Mouse (Mus musculus) liver, embryonic 14.5 days (tissue): ENCODE measurements around the gene Gm11639. TPM values are rescaled to one million over a fixed set of nuclear protein-coding genes. Genes with fewer than 3 reads are reported as not detected.

Experiments
- ATAC-seq: fragments of 200-750 bp; cut with Nextera tagmentation; 2 replicates; pipeline ENCODE4 v1.8.0; 2017; ENCODE audit warnings: moderate number of reproducible peaks, mild to moderate bottlenecking, moderate library complexity; ENCODE audit not compliant: insufficient read depth
- DNase-seq, 3 experiments: peaks; one replicate each; pipeline ENCODE4 v3.0.0-alpha.2; 2012 to 2013; ENCODE audit warnings: low read depth in 3 of 3, low spot score in 3 of 3
- H3K27ac ChIP-seq: fragments of 300-500 bp; sonication (generic); 2 replicates; pipeline ENCODE4 v1.5.1; 2014; ENCODE audit warnings: moderate library complexity, mild to moderate bottlenecking, control low read depth, inconsistent platforms
- H3K27me3 ChIP-seq: fragments of 300-500 bp; sonication (generic); 2 replicates; pipeline ENCODE4 v1.6.1; 2014; ENCODE audit warnings: mild to moderate bottlenecking, low read length, moderate library complexity; ENCODE audit not compliant: control insufficient read depth, insufficient read depth
- H3K36me3 ChIP-seq: fragments of 300-500 bp; sonication (generic); replicated peaks from 2 replicates; pipeline ENCODE4 v1.6.1; 2014; ENCODE audit warnings: low read depth; ENCODE audit not compliant: control insufficient read depth, insufficient read depth
- H3K4me1 ChIP-seq, 2 experiments: fragments of 200-500 bp in 1 of 2; fragments of 300-500 bp in 1 of 2; sonication (generic) in 1 of 2; replicated peaks; 2 replicates each; pipeline ENCODE4 v1.6.1; 2012 to 2014; ENCODE audit warnings: antibody characterized with exemption in 1 of 2, inconsistent platforms in 1 of 2, low read length in 1 of 2; ENCODE audit not compliant: control insufficient read depth in 2 of 2, insufficient read depth in 2 of 2
- H3K4me2 ChIP-seq: fragments of 300-500 bp; sonication (generic); 2 replicates; pipeline ENCODE4 v1.6.1; 2014; ENCODE audit warnings: low read depth, mild to moderate bottlenecking, control low read depth, moderate library complexity
- H3K4me3 ChIP-seq, 2 experiments: fragments of 200-500 bp in 1 of 2; fragments of 300-500 bp in 1 of 2; sonication (generic) in 1 of 2; 2 replicates each; pipeline ENCODE4 v1.5.1; 2012 to 2014; ENCODE audit warnings: low read depth in 2 of 2, low read length in 2 of 2, mild to moderate bottlenecking in 2 of 2, control low read depth in 1 of 2, inconsistent platforms in 1 of 2, moderate library complexity in 1 of 2; ENCODE audit not compliant: insufficient read depth in 1 of 2
- H3K9ac ChIP-seq: fragments of 300-500 bp; sonication (generic); replicated peaks from 2 replicates; pipeline ENCODE4 v1.6.1; 2014; ENCODE audit warnings: mild to moderate bottlenecking, control low read depth, moderate library complexity
- H3K9me3 ChIP-seq: fragments of 300-500 bp; sonication (generic); 2 replicates; pipeline ENCODE4 v1.6.1; 2016; ENCODE audit warnings: low read length, mixed read lengths; ENCODE audit not compliant: control insufficient read depth
- CTCF ChIP-seq: IDR thresholded peaks from 2 replicates; pipeline ENCODE4 v1.5.1; 2016; ENCODE audit warnings: antibody characterized with exemption, low read depth, control low read depth
- EP300 ChIP-seq: IDR thresholded peaks from 2 replicates; pipeline ENCODE4 v1.6.1; 2016; ENCODE audit warnings: antibody characterized with exemption, low read depth
- WGBS: fragments of 180-500 bp; shearing (Covaris S2); extraction: QIAGEN DNeasy Blood & Tissue Kit; methylation state at CpG from one replicate; pipeline ENCODE4 v1.1.7; 2014; ENCODE audit not compliant: insufficient replicate concordance; 5-methylcytosine and 5-hydroxymethylcytosine counted together
- polyA plus RNA-seq, 2 experiments: library from polyadenylated mRNA; depleted of rRNA in 1 of 2; stranded (reverse) in 1 of 2; unstranded in 1 of 2; fragments of >200 nt; fragmentation: Nextera tagmentation in 1 of 2; extraction: Ambion mirVana in 1 of 2; gene quantifications; 2 replicates each; pipeline versions ENCODE4 v1.2.1 to v1.2.3; 2012 to 2014

Gm11639 gene
- polyA plus RNA-seq, 2 experiments, result 0.02 to 0.06 TPM

- Histone ChIP-seq H3K36me3 (no peaks in the 10 kb centered on the region), H3K9me3 (no peaks in the 10 kb centered on the region), H3K4me3 (no peak overlapping the region), H3K9ac (no peak overlapping the region), H3K4me2 (no peak overlapping the region), H3K4me1 (no peaks in the 10 kb centered on the region), H3K27me3 (no peaks in the 10 kb centered on the region), H3K27ac (no peak overlapping the region)
- TF ChIP-seq CTCF (no peak), EP300 (no peak)
- no peak for ATAC-seq
- DNase-seq, result no peak
- WGBS, result 64% methylated on average over 2 of the region's 2 CpGs
These were observed 259.2 kb downstream of the Gm11639 start for GRCm38 (mm10) chr11:104944723-104945122.

GRCm38 (mm10) chr11:104952349-104952748 is 266.8 kb downstream of the Gm11639 start:
- no peak for TF ChIP-seq CTCF
- TF ChIP-seq EP300, result no peak

GRCm38 (mm10) chr11:104967862-104968261 is 282.4 kb downstream of the Gm11639 start:
- H3K9me3 ChIP-seq, result no peaks in the 10 kb centered on the region
- no peak overlapping the region for H3K9ac ChIP-seq
- no peak overlapping the region for H3K4me2 ChIP-seq
- H3K4me3 ChIP-seq, result no peak overlapping the region
- H3K36me3 ChIP-seq, result no peaks in the 10 kb centered on the region
- H3K4me1 ChIP-seq, result no peaks in the 10 kb centered on the region
- ATAC-seq (no peak), DNase-seq (no peak)
- no peaks in the 10 kb centered on the region for H3K27me3 ChIP-seq
- TF ChIP-seq EP300 (no peak), CTCF (no peak)
- no peak overlapping the region for H3K27ac ChIP-seq
- WGBS, result 83% methylated on average over 1 of the region's 1 CpGs

More at GRCm38 (mm10) chr11:104952349-104952748, 266.8 kb downstream of the Gm11639 start:
- Histone ChIP-seq H3K27ac (no peak overlapping the region), H3K27me3 (no peaks in the 10 kb centered on the region), H3K9ac (no peak overlapping the region), H3K9me3 (no peaks in the 10 kb centered on the region), H3K4me3 (no peak overlapping the region), H3K36me3 (no peaks in the 10 kb centered on the region), H3K4me1 (no peaks in the 10 kb centered on the region), H3K4me2 (no peak overlapping the region)
- DNase-seq (no peak), ATAC-seq (no peak)
- 31% methylated on average over 4 of the region's 4 CpGs for WGBS

GRCm38 (mm10) chr11:104968388-104968787 is 282.9 kb downstream of the Gm11639 start:
- H3K4me1 ChIP-seq, result no peaks in the 10 kb centered on the region
- H3K27ac ChIP-seq, result no peak overlapping the region
- H3K9me3 ChIP-seq, result no peaks in the 10 kb centered on the region
- H3K36me3 ChIP-seq, result no peaks in the 10 kb centered on the region
- WGBS, result 56% methylated on average over 2 of the region's 2 CpGs
- no peak overlapping the region for H3K9ac ChIP-seq
- ATAC-seq, result no peak
- DNase-seq, result no peak
- no peaks in the 10 kb centered on the region for H3K27me3 ChIP-seq
- TF ChIP-seq EP300 (no peak), CTCF (no peak)
- no peak overlapping the region for H3K4me2 ChIP-seq
- no peak overlapping the region for H3K4me3 ChIP-seq

GRCm38 (mm10) chr11:104971322-104971721 is 285.8 kb downstream of the Gm11639 start:
- Histone ChIP-seq H3K27me3 (no peaks in the 10 kb centered on the region), H3K27ac (no peak overlapping the region), H3K4me3 (no peak overlapping the region), H3K9me3 (no peaks in the 10 kb centered on the region), H3K4me1 (no peaks in the 10 kb centered on the region), H3K4me2 (no peak overlapping the region), H3K9ac (no peak overlapping the region), H3K36me3 (no peaks in the 10 kb centered on the region)
- 27% methylated on average over 4 of the region's 4 CpGs for WGBS
- DNase-seq (no peak), ATAC-seq (no peak)
- no peak for TF ChIP-seq EP300
- TF ChIP-seq CTCF, result no peak

- Histone ChIP-seq H3K27me3 (no peaks in the 10 kb centered on the region), H3K4me3 (no peak overlapping the region), H3K9ac (no peak overlapping the region), H3K36me3 (no peaks in the 10 kb centered on the region), H3K4me1 (no peaks in the 10 kb centered on the region), H3K27ac (no peak overlapping the region), H3K9me3 (no peaks in the 10 kb centered on the region), H3K4me2 (no peak overlapping the region)
- WGBS, result 59% methylated on average over 8 of the region's 8 CpGs
- ATAC-seq, result no peak
- TF ChIP-seq EP300 (no peak), CTCF (no peak)
- DNase-seq, result no peak
These were observed 287.0 kb downstream of the Gm11639 start for GRCm38 (mm10) chr11:104972480-104972879.
